ENCODE assay signal across 14 mouse cellular contexts in genomic region chr3:108380695-108381094, GRCm38 (mm10). TPM values are rescaled to one million over a fixed set of nuclear protein-coding genes. Genes with fewer than 3 reads are reported as not detected.
DNase-seq lines count a peak whose midpoint lies in the region; ATAC-seq and TF ChIP-seq lines count a peak whose summit lies in the region.
"Had no signal": no experiment of that assay in that cellular context is flagged by ENCODE, and none has a peak within 500 bp of the region (broad histone marks: within the 10 kb centered on the region; RNA-seq: fewer than 3 reads in every experiment).

No protein-coding gene starts in this region.

- H3K9ac ChIP-seq in liver, embryonic 11.5 days (ENCODE audit: low read depth, low read length), result no peak overlapping the region
- no peak overlapping the region for H3K9ac ChIP-seq in kidney, embryonic 16.5 days (replicated peaks; ENCODE audit: low read length)
- H3K9ac ChIP-seq: limb, embryonic 13.5 days; neural tube, embryonic 13.5 days had no signal

- H3K36me3 ChIP-seq in liver, embryonic 11.5 days (ENCODE audit: control insufficient read depth, insufficient read depth, low read length), result no peaks in the 10 kb centered on the region
- 0 out of 2 replicates have a peak, but pooled peaks cover 3% of the 10 kb centered on the region for H3K36me3 ChIP-seq in kidney, embryonic 16.5 days (ENCODE audit: insufficient read depth, low read length)
- H3K36me3 ChIP-seq: neural tube, embryonic 13.5 days had no signal

- H3K27me3 ChIP-seq in cerebellum, adult 2 months (ENCODE audit: control insufficient read depth, insufficient read depth, low read length), result no peaks in the 10 kb centered on the region
- no peaks in the 10 kb centered on the region for H3K27me3 ChIP-seq in liver, embryonic 11.5 days (replicated peaks; ENCODE audit: control insufficient read depth, insufficient read depth, low read length)
- no peaks in the 10 kb centered on the region for H3K27me3 ChIP-seq in kidney, embryonic 16.5 days (ENCODE audit: insufficient read depth, low read length)
- H3K27me3 ChIP-seq: heart, embryonic 13.5 days; limb, embryonic 13.5 days; neural tube, embryonic 13.5 days had no signal

- no peak for TF ChIP-seq POLR2A in cerebellum, adult 2 months (IDR thresholded peaks at IDR 0.05; ENCODE audit: borderline replicate concordance, insufficient read depth, low read length)

- 78% methylated on average over 6 of the region's 6 CpGs for WGBS in cerebellum, adult 2 months
- 75% methylated on average over 6 of the region's 6 CpGs for WGBS in liver, embryonic 11.5 days
- WGBS in kidney, embryonic 16.5 days, result 84% methylated on average over 6 of the region's 6 CpGs

- peak; percentile 39; the same call in 1 of the 2 replicates for TF ChIP-seq CTCF in cerebellum, adult 2 months (IDR thresholded peaks at IDR 0.05; ENCODE audit: borderline replicate concordance, insufficient read depth, low read depth, low read length)

- H3K4me3 ChIP-seq in cerebellum, adult 2 months (replicated peaks; ENCODE audit: insufficient read depth, low read depth, low read length), result no peak overlapping the region
- no peak overlapping the region for H3K4me3 ChIP-seq in liver, embryonic 11.5 days (ENCODE audit: low read depth, low read length)
- H3K4me3 ChIP-seq in kidney, embryonic 16.5 days (ENCODE audit: low read length), result no peak overlapping the region
- H3K4me3 ChIP-seq: limb, embryonic 13.5 days; neural tube, embryonic 13.5 days had no signal

- DNase-seq in cerebellum, adult 2 months, result no peak
- DNase-seq in cerebellum, postnatal 25 days, result no peak
- DNase-seq in liver (peak; percentile 35), A20 (ENCODE audit: low read depth, low spot score) (peak; percentile 69)
- DNase-seq in liver, embryonic 11.5 days (ENCODE audit: low spot score), result no peak
- no peak for DNase-seq in adrenal gland, postnatal 4 days (ENCODE audit: low spot score in 2 of 2)
- DNase-seq: layer of hippocampus, adult 9-11 months; right cerebral cortex, postnatal 14 days had no signal

- peaks cover 5% of the 10 kb centered on the region for H3K4me1 ChIP-seq in cerebellum, adult 2 months (ENCODE audit: control insufficient read depth, insufficient read depth, low read length)
- peaks cover 22% of the 10 kb centered on the region for H3K4me1 ChIP-seq in liver, embryonic 11.5 days (replicated peaks; ENCODE audit: control insufficient read depth, insufficient read depth, low read length)
- H3K4me1 ChIP-seq in kidney, embryonic 16.5 days (ENCODE audit: insufficient read depth, low read length), result peaks cover 24% of the 10 kb centered on the region

- no peaks in the 10 kb centered on the region for H3K9me3 ChIP-seq in liver, embryonic 11.5 days (ENCODE audit: control insufficient read depth, low read length)
- no peaks in the 10 kb centered on the region for H3K9me3 ChIP-seq in kidney, embryonic 16.5 days (ENCODE audit: low read length)
- H3K9me3 ChIP-seq: heart, embryonic 13.5 days; limb, embryonic 13.5 days; neural tube, embryonic 13.5 days had no signal

- no peak for ATAC-seq in liver, embryonic 11.5 days (replicated peaks; ENCODE audit: low FRiP score)
- peak; percentile 44; the same call in 1 of the 2 replicates for ATAC-seq in granulocyte monocyte progenitor cell, adult 5-6 weeks (replicated peaks; ENCODE audit: poor library complexity, severe bottlenecking)
- no peak for ATAC-seq in kidney, embryonic 16.5 days (ENCODE audit: low FRiP score, low TSS enrichment)
- ATAC-seq: inflammation-experienced regulatory T-cells, adult 6 months had no signal

- H3K4me2 ChIP-seq in liver, embryonic 11.5 days, result no peak overlapping the region
- H3K4me2 ChIP-seq in kidney, embryonic 16.5 days (replicated peaks; ENCODE audit: low read depth, low read length), result no peak overlapping the region
- H3K4me2 ChIP-seq: neural tube, embryonic 13.5 days had no signal

- no peak overlapping the region for H3K27ac ChIP-seq in cerebellum, adult 2 months (ENCODE audit: insufficient read depth, low read length)
- no peak overlapping the region for H3K27ac ChIP-seq in liver, embryonic 11.5 days (ENCODE audit: low read depth, low read length)
- no peak overlapping the region for H3K27ac ChIP-seq in kidney, embryonic 16.5 days (ENCODE audit: low read length)
- H3K27ac ChIP-seq: heart, embryonic 13.5 days; limb, embryonic 13.5 days; neural tube, embryonic 13.5 days had no signal

RNA-seq across cellular contexts. Expression of gene Psrc1, which starts 2.9 kb away (rescaled TPM):
- polyA plus RNA-seq in cerebellum, adult 2 months (2012; rRNA removed), result 0.21 and 0.28 TPM in 2 replicates
- polyA plus RNA-seq in liver, embryonic 11.5 days (2014; fragmentation: Nextera tagmentation; extraction: Ambion mirVana), result 33.2 and 34.0 TPM in 2 replicates
- total RNA-seq in granulocyte monocyte progenitor cell, adult 5-6 weeks (2014; fragmentation: Nextera tagmentation), result 11.6 and 14.3 TPM in 2 replicates
- total RNA-seq in granulocyte monocyte progenitor cell, adult 5-6 weeks (2017), result 12.9 and 16.2 TPM in 2 replicates
- 10 to 100 TPM; 13.0 to 15.2 TPM for total RNA-seq in adrenal gland, postnatal 4 days (2021)
- 47.6 and 48.8 TPM in 2 replicates for polyA plus RNA-seq in kidney, embryonic 16.5 days (2015; fragmentation: Nextera tagmentation; extraction: Ambion mirVana)

RNA-seq across cellular contexts. Expression of gene Mybphl, which starts 16.0 kb away (rescaled TPM):
- polyA plus RNA-seq in cerebellum, adult 2 months (2012; rRNA removed), result 0.16 TPM in 1 of 2 replicates, not detected in the other
- 0.47 and 1.2 TPM in 2 replicates for polyA plus RNA-seq in liver, embryonic 11.5 days (2014; fragmentation: Nextera tagmentation; extraction: Ambion mirVana)
- not detected in 2 replicates for total RNA-seq in granulocyte monocyte progenitor cell, adult 5-6 weeks (2014; fragmentation: Nextera tagmentation)
- not detected in 2 replicates for total RNA-seq in granulocyte monocyte progenitor cell, adult 5-6 weeks (2017)
- total RNA-seq in adrenal gland, postnatal 4 days (2021), result not detected
- 0.14 TPM in 1 of 2 replicates, not detected in the other for polyA plus RNA-seq in kidney, embryonic 16.5 days (2015; fragmentation: Nextera tagmentation; extraction: Ambion mirVana)
- polyA plus RNA-seq: inflammation-experienced regulatory T-cells, adult 6 months; limb, embryonic 13.5 days; neural tube, embryonic 13.5 days had no signal

RNA-seq across cellular contexts. Expression of gene Celsr2, which starts 34.7 kb away (rescaled TPM):
- 57.4 and 58.2 TPM in 2 replicates for polyA plus RNA-seq in cerebellum, adult 2 months (2012; rRNA removed)
- 2.4 and 2.5 TPM in 2 replicates for polyA plus RNA-seq in liver, embryonic 11.5 days (2014; fragmentation: Nextera tagmentation; extraction: Ambion mirVana)
- 0.58 and 2.5 TPM in 2 replicates for total RNA-seq in granulocyte monocyte progenitor cell, adult 5-6 weeks (2014; fragmentation: Nextera tagmentation)
- total RNA-seq in granulocyte monocyte progenitor cell, adult 5-6 weeks (2017), result 0.04 and 0.15 TPM in 2 replicates
- total RNA-seq in adrenal gland, postnatal 4 days (2021), result 10 to 100 TPM; 15.3 to 25.8 TPM
- polyA plus RNA-seq in kidney, embryonic 16.5 days (2015; fragmentation: Nextera tagmentation; extraction: Ambion mirVana), result 21.7 and 22.1 TPM in 2 replicates

Comparison
In these comparisons a context has a peak if more than half of its experiments do, and no peak if none do; other contexts are left out.
1. DNase-seq: peak in liver (single experiment) and A20 (single experiment); none in cerebellum, adult 2 months (0 of 2), cerebellum, postnatal 25 days (0 of 2), liver, embryonic 11.5 days (single experiment) and adrenal gland, postnatal 4 days (0 of 2).
2. RNA of gene Psrc1, which starts 2.9 kb away (polyA plus RNA-seq): 47.6 to 48.8 TPM in kidney, embryonic 16.5 days and 33.2 to 34.0 TPM in liver, embryonic 11.5 days; 0.21 to 0.28 TPM in cerebellum, adult 2 months; every median in the first group is over 10 times any median in the second.